Comparison of ENCODE assay signal across 8 mouse cellular contexts in genomic region chr7:92636295-92637011, GRCm38 (mm10). TPM values are rescaled to one million over a fixed set of nuclear protein-coding genes. Genes with fewer than 3 reads are reported as not detected.
DNase-seq lines count a peak whose midpoint lies in the region; ATAC-seq and TF ChIP-seq lines count a peak whose summit lies in the region.

No protein-coding gene starts in this region.

- peaks cover 18% of the 10 kb centered on the region for H3K4me1 ChIP-seq in heart, embryonic 13.5 days
- peaks cover 0 to 2% of the 10 kb centered on the region in 2 experiments; a peak in 3 of 4 replicates for H3K4me1 ChIP-seq in MEL (ENCODE audit: control insufficient read depth in 1 of 2, insufficient read depth in 2 of 2, low read length in 2 of 2)
- peaks cover 4% of the 10 kb centered on the region; the same call in 1 of the 2 replicates for H3K4me1 ChIP-seq in forebrain, embryonic 11.5 days (replicated peaks; ENCODE audit: control insufficient read depth, insufficient read depth, low read length)
- H3K4me1 ChIP-seq in limb, embryonic 14.5 days (ENCODE audit: control insufficient read depth, insufficient read depth, low read length): peaks cover 8% of the 10 kb centered on the region
- H3K4me1 ChIP-seq in midbrain, embryonic 16.5 days (ENCODE audit: control insufficient read depth, insufficient read depth, low read length): peaks cover 18% of the 10 kb centered on the region

- TF ChIP-seq RAD21 in MEL (IDR thresholded peaks at IDR 0.05; ENCODE audit: low read depth, low read length): no peak

- 2% methylated on average over 49 of the region's 49 CpGs for WGBS in heart, embryonic 13.5 days
- 1% methylated on average over 47 of the region's 49 CpGs for WGBS in forebrain, embryonic 11.5 days
- 3% methylated on average over 49 of the region's 49 CpGs for WGBS in limb, embryonic 14.5 days
- 1% methylated on average over 49 of the region's 49 CpGs for WGBS in midbrain, embryonic 16.5 days

- peak overlapping the region; percentile 46 for H3K27ac ChIP-seq in heart, embryonic 13.5 days (replicated peaks)
- no peak overlapping the region for H3K27ac ChIP-seq in MEL (ENCODE audit: control insufficient read depth, low read depth, low read length)
- no peak overlapping the region for H3K27ac ChIP-seq in forebrain, embryonic 11.5 days (ENCODE audit: low read depth, low read length)
- peak overlapping the region; percentile 76; the same call in 1 of the 2 replicates for H3K27ac ChIP-seq in limb, embryonic 14.5 days (replicated peaks; ENCODE audit: low read depth, low read length)
- H3K27ac ChIP-seq in midbrain, embryonic 16.5 days (ENCODE audit: low read length): peak overlapping the region; percentile 77

- ATAC-seq in heart, embryonic 13.5 days (ENCODE audit: extremely low read depth, insufficient number of reproducible peaks, low FRiP score, low TSS enrichment): 0 out of 2 replicates have a peak, but pooled peaks have one; percentile 48
- peak; percentile 78 for ATAC-seq in forebrain, embryonic 11.5 days (replicated peaks; ENCODE audit: low FRiP score)
- peak; percentile 68 for ATAC-seq in limb, embryonic 14.5 days (ENCODE audit: low FRiP score, low read depth)
- ATAC-seq in midbrain, embryonic 16.5 days: peak; percentile 81

- H3K4me3 ChIP-seq in heart, embryonic 13.5 days: peak overlapping the region; percentile 85
- peak overlapping the region; percentile 68 to 93 for H3K4me3 ChIP-seq in MEL (ENCODE audit: control insufficient read depth in 1 of 2, insufficient read depth in 1 of 2, low read depth in 2 of 2, low read length in 2 of 2)
- peak overlapping the region; percentile 68 for H3K4me3 ChIP-seq in forebrain, embryonic 11.5 days (ENCODE audit: low read depth, low read length)
- peak overlapping the region; percentile 86 for H3K4me3 ChIP-seq in limb, embryonic 14.5 days (replicated peaks; ENCODE audit: low read length)
- peak overlapping the region; percentile 59 for H3K4me3 ChIP-seq in midbrain, embryonic 16.5 days (ENCODE audit: low read depth, low read length)

- peaks cover 21% of the 10 kb centered on the region for H3K36me3 ChIP-seq in heart, embryonic 13.5 days
- peaks cover 9 to 21% of the 10 kb centered on the region in 2 experiments; a peak in 3 of 4 replicates for H3K36me3 ChIP-seq in MEL (ENCODE audit: control insufficient read depth in 1 of 2, insufficient read depth in 2 of 2, low read length in 2 of 2)
- no peaks in the 10 kb centered on the region for H3K36me3 ChIP-seq in forebrain, embryonic 11.5 days (ENCODE audit: control insufficient read depth, insufficient read depth, low read length)
- H3K36me3 ChIP-seq in limb, embryonic 14.5 days (ENCODE audit: control insufficient read depth, insufficient read depth, low read length): peaks cover 8% of the 10 kb centered on the region; the same call in 1 of the 2 replicates
- no peaks in the 10 kb centered on the region for H3K36me3 ChIP-seq in midbrain, embryonic 16.5 days (ENCODE audit: control insufficient read depth, insufficient read depth, low read length)

- DNase-seq in heart, adult 8-10 months (ENCODE audit: low spot score): no peak
- no peak for DNase-seq in MEL (ENCODE audit: low read depth, low spot score)
- DNase-seq in forebrain, embryonic 11.5 days (ENCODE audit: low spot score): peak; percentile 64
- DNase-seq in limb, embryonic 14.5 days (ENCODE audit: low spot score): peak; percentile 13
- no peak for DNase-seq in ovary, adult 18-20 months (ENCODE audit: low spot score)
- no peak for DNase-seq in layer of hippocampus, postnatal 36 days

- TF ChIP-seq EP300 in MEL (IDR thresholded peaks at IDR 0.05; ENCODE audit: low read depth in 1 of 2, low read length in 2 of 2): no peak

- peaks cover 15% of the 10 kb centered on the region for H3K27me3 ChIP-seq in heart, embryonic 13.5 days (replicated peaks)
- no peaks in the 10 kb centered on the region; a peak in 2 of 4 replicates for H3K27me3 ChIP-seq in MEL (ENCODE audit: control insufficient read depth in 1 of 2, insufficient read depth in 2 of 2, low read length in 2 of 2)
- no peaks in the 10 kb centered on the region for H3K27me3 ChIP-seq in forebrain, embryonic 11.5 days (ENCODE audit: control insufficient read depth, insufficient read depth, low read length)
- no peaks in the 10 kb centered on the region for H3K27me3 ChIP-seq in limb, embryonic 14.5 days (ENCODE audit: control insufficient read depth, insufficient read depth, low read length)
- H3K27me3 ChIP-seq in midbrain, embryonic 16.5 days (ENCODE audit: control insufficient read depth, insufficient read depth, low read depth, low read length): no peaks in the 10 kb centered on the region

- peaks cover 9% of the 10 kb centered on the region for H3K79me2 ChIP-seq in MEL (ENCODE audit: control insufficient read depth, insufficient read depth, low read length, poor library complexity)

- TF ChIP-seq CTCF in MEL (IDR thresholded peaks at IDR 0.05 in 2 of 3, conservative IDR thresholded peaks at IDR 0.05 in 1 of 3; ENCODE audit: control insufficient read depth in 1 of 3, insufficient read depth in 1 of 3, low read depth in 2 of 3, low read length in 3 of 3, poor library complexity in 1 of 3, severe bottlenecking in 1 of 3): no peak

- no peaks in the 10 kb centered on the region for H3K9me3 ChIP-seq in heart, embryonic 13.5 days
- no peaks in the 10 kb centered on the region for H3K9me3 ChIP-seq in MEL (replicated peaks; ENCODE audit: insufficient read depth, low read length)
- no peaks in the 10 kb centered on the region for H3K9me3 ChIP-seq in forebrain, embryonic 11.5 days (ENCODE audit: control insufficient read depth, low read length)
- H3K9me3 ChIP-seq in limb, embryonic 14.5 days (ENCODE audit: control insufficient read depth, low read length): no peaks in the 10 kb centered on the region
- no peaks in the 10 kb centered on the region for H3K9me3 ChIP-seq in midbrain, embryonic 16.5 days (replicated peaks; ENCODE audit: control insufficient read depth, low read length, poor library complexity, severe bottlenecking)

- no peak for TF ChIP-seq POLR2A in MEL (IDR thresholded peaks at IDR 0.05; ENCODE audit: control insufficient read depth in 1 of 2, insufficient read depth in 1 of 2, low read depth in 1 of 2, low read length in 2 of 2, poor library complexity in 1 of 2)
- no peak for TF ChIP-seq POLR2A in limb, embryonic 14.5 days (IDR thresholded peaks at IDR 0.05; ENCODE audit: borderline replicate concordance, extremely low read depth, insufficient read depth, insufficient read length)

- H3K4me2 ChIP-seq in heart, embryonic 13.5 days: peak overlapping the region; percentile 97
- peak overlapping the region; percentile 94 for H3K4me2 ChIP-seq in forebrain, embryonic 11.5 days (ENCODE audit: low read depth, low read length, severe bottlenecking)
- H3K4me2 ChIP-seq in limb, embryonic 14.5 days (replicated peaks; ENCODE audit: low read depth, low read length, severe bottlenecking): peak overlapping the region; percentile 94
- peak overlapping the region; percentile 90 for H3K4me2 ChIP-seq in midbrain, embryonic 16.5 days (ENCODE audit: low read length)

- H3K9ac ChIP-seq in heart, embryonic 13.5 days: peak overlapping the region; percentile 89
- H3K9ac ChIP-seq in MEL (ENCODE audit: control insufficient read depth, low read depth, low read length, poor library complexity, severe bottlenecking): peak overlapping the region; percentile 61
- H3K9ac ChIP-seq in forebrain, embryonic 11.5 days (ENCODE audit: low read length): peak overlapping the region; percentile 73
- H3K9ac ChIP-seq in limb, embryonic 14.5 days (ENCODE audit: low read depth, low read length, severe bottlenecking): peak overlapping the region; percentile 77
- peak overlapping the region; percentile 82 for H3K9ac ChIP-seq in midbrain, embryonic 16.5 days (ENCODE audit: low read depth, low read length)

TF ChIP-seq in MEL, 35 proteins besides CTCF, POLR2A, EP300 and RAD21:
- TF ChIP-seq MYB (IDR thresholded peaks at IDR 0.05; ENCODE audit: low read depth, low read length) (no peak), HCFC1 (IDR thresholded peaks at IDR 0.05; ENCODE audit: low read depth, low read length) (no peak), MAZ (IDR thresholded peaks at IDR 0.05; ENCODE audit: low read depth, low read length) (no peak), BHLHE40 (IDR thresholded peaks at IDR 0.05; ENCODE audit: borderline replicate concordance, low read depth, low read length) (no peak), USF1 (IDR thresholded peaks at IDR 0.05; ENCODE audit: low read depth, low read length) (no peak), GABPA (IDR thresholded peaks at IDR 0.05; ENCODE audit: low read depth, low read length) (no peak), MYC (IDR thresholded peaks at IDR 0.05; ENCODE audit: low read depth, low read length) (no peak), E2F4 (IDR thresholded peaks at IDR 0.05; ENCODE audit: borderline replicate concordance, low read depth, low read length) (no peak), SIN3A (IDR thresholded peaks at IDR 0.05; ENCODE audit: low read length) (no peak), CHD2 (IDR thresholded peaks at IDR 0.05; ENCODE audit: low read length) (no peak)

RNA-seq across cellular contexts. Expression of gene Ankrd42, which starts 0.5 kb away (rescaled TPM):
- polyA plus RNA-seq in heart, embryonic 13.5 days (2015; fragmentation: Nextera tagmentation; extraction: Ambion mirVana): 3.8 and 4.1 TPM in 2 replicates
- 1 to 10 TPM in 2 of 4 experiments, under 1 TPM in 2; 0.62 to 1.4 (median 1.0) TPM for total RNA-seq in heart, adult 8-10 months (2022)
- 0.75 and 1.1 TPM in 2 replicates for total RNA-seq in MEL (2012; rRNA removed)
- polyA plus RNA-seq in MEL (2012; ENCODE audit: insufficient read depth in 1 of 2, insufficient read length in 2 of 2, low read depth in 1 of 2, low replicate concordance in 2 of 2, missing spikeins in 1 of 2): 1 to 10 TPM in 1 of 2 experiments, not detected in 1; 1.4 TPM
- 9.1 and 12.4 TPM in 2 replicates for polyA plus RNA-seq in forebrain, embryonic 11.5 days (2014; fragmentation: Nextera tagmentation; extraction: Ambion mirVana)
- polyA plus RNA-seq in limb, embryonic 14.5 days (2012; rRNA removed): 2.7 and 3.4 TPM in 2 replicates
- 4.8 and 5.4 TPM in 2 replicates for polyA plus RNA-seq in limb, embryonic 14.5 days (2014; fragmentation: Nextera tagmentation; extraction: Ambion mirVana)
- polyA plus RNA-seq in midbrain, embryonic 16.5 days (2015; fragmentation: Nextera tagmentation; extraction: Ambion mirVana): 22.7 and 24.0 TPM in 2 replicates
- total RNA-seq in layer of hippocampus, postnatal 36 days (2021): 10 to 100 TPM; 17.7 to 17.8 TPM

RNA-seq across cellular contexts. Expression of gene Pcf11, which starts 33.3 kb away (rescaled TPM):
- polyA plus RNA-seq in heart, embryonic 13.5 days (2015; fragmentation: Nextera tagmentation; extraction: Ambion mirVana): 12.6 and 13.1 TPM in 2 replicates
- total RNA-seq in heart, adult 8-10 months (2022): 10 to 100 TPM; 24.0 to 30.4 (median 24.7) TPM
- 24.7 and 25.6 TPM in 2 replicates for total RNA-seq in MEL (2012; rRNA removed)
- 10 to 100 TPM; 34.0 to 60.3 TPM for polyA plus RNA-seq in MEL (2012; ENCODE audit: insufficient read depth in 1 of 2, insufficient read length in 2 of 2, low read depth in 1 of 2, low replicate concordance in 2 of 2, missing spikeins in 1 of 2)
- 24.3 and 26.0 TPM in 2 replicates for polyA plus RNA-seq in forebrain, embryonic 11.5 days (2014; fragmentation: Nextera tagmentation; extraction: Ambion mirVana)
- 22.7 and 32.5 TPM in 2 replicates for polyA plus RNA-seq in limb, embryonic 14.5 days (2012; rRNA removed)
- 21.2 and 23.5 TPM in 2 replicates for polyA plus RNA-seq in limb, embryonic 14.5 days (2014; fragmentation: Nextera tagmentation; extraction: Ambion mirVana)
- 18.2 and 18.6 TPM in 2 replicates for polyA plus RNA-seq in midbrain, embryonic 16.5 days (2015; fragmentation: Nextera tagmentation; extraction: Ambion mirVana)
- total RNA-seq in layer of hippocampus, postnatal 36 days (2021): 10 to 100 TPM; 60.1 to 76.1 TPM

Comparison
In these comparisons a context has a peak if more than half of its experiments do, and no peak if none do; other contexts are left out.
1. H3K27ac ChIP-seq: peak in heart, embryonic 13.5 days (single experiment), limb, embryonic 14.5 days (single experiment) and midbrain, embryonic 16.5 days (single experiment); none in MEL (single experiment) and forebrain, embryonic 11.5 days (single experiment).
2. DNase-seq: peak in forebrain, embryonic 11.5 days (single experiment) and limb, embryonic 14.5 days (single experiment); none in heart, adult 8-10 months (single experiment), MEL (single experiment), ovary, adult 18-20 months (single experiment) and layer of hippocampus, postnatal 36 days (0 of 2).
3. Peak in every context shown above with its lines, with median percentiles within 50 percentile points of each other: ATAC-seq, H3K4me2 ChIP-seq, H3K4me3 ChIP-seq and H3K9ac ChIP-seq.